Mouse (Mus musculus) kidney, postnatal 14 days (tissue): ENCODE measurements at regions not wholly inside any gene's neighbourhood (a gene's known extent, or its start where the extent isn't known, plus 50 kb on each side); places are given as distances from the start of the nearest gene placed in this dataset.
A peak's percentile ranks its signal among the peaks of the same experiment; 100 is the strongest.

Source experiments
- DNase-seq: peaks from one replicate; pipeline ENCODE4 v3.0.0; 2022; ENCODE audit warnings: mixed read lengths

DNA sequence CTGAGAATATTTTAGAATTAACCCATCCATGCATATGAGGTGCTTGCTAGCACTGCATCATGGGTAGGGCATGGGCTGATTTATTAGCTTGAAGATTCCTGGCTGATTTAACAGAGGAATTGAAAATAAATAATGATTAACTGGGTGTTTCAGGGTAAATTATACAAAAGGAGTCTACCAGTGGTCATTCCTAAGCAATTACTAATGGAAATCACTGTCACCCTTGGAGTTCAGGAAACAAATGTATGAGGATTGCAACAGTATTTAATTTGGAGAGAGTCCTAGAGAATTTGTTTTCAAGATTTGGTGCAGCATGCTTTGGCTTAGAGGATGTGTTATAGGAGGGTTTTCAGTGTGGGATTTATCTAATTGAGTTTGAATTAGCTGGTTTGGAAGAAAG is 103.0 kb upstream of the Flrt2 start:
- DNase-seq, result no peak

DNA sequence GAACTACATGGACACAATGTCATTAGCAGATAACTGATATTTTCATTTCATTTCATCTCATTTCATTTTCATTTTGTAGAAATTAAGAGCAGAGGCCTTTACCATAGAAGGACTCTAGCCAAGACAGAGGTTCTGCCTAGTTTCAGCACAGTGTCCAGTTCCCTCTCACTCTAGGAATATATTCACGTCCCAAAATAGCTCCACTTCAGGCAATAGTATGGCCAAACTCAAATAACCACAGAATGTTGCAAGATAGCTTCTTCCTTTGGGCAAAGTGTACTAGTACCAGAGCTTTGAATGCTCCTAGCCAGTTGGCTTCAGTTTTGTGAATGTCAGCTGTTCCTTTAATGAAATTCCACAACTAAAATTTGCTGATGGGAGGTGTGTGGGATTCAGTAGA is 72.7 kb upstream of the Flrt2 start:
- DNase-seq, result no peak

DNA sequence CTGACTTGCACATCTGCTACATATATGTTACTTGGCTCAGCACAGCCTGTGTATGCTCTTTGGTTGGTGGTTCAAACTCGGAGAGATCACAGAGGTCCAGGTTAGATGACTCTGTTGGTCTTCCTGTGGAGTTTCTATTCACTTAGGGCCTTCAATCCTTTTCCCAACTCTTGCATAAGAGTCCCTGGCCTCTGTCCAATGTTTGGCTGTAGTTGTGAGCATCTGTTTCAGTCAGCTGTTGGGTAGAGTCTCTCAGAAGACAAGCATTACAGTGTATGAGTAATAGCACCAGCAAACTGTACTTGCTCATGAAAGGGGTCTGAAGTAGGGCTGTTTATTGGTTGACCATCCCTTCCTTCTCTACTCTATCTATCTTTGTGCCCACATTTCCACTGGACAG is 61.0 kb upstream of the Flrt2 start:
- DNase-seq, result peak; percentile 12

DNA sequence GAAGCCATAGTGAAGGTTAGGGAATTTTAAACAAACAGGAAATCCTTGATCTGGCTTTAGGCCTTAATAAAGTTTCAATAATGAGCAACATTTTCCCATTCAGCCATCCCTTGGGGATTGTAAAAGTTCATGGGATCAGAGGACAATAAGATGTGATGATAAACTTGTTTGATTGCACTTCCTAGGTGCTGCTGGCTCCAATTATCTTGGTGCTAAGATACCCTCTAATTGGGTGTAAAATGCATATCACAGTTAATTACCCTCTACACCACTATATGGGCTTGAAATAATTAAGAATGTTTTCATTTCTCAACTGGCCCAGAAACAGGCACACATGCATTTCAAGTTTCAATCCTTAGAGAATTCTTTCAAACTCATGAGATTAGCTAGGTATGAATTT is 55.4 kb upstream of the Flrt2 start:
- DNase-seq, result no peak

DNA sequence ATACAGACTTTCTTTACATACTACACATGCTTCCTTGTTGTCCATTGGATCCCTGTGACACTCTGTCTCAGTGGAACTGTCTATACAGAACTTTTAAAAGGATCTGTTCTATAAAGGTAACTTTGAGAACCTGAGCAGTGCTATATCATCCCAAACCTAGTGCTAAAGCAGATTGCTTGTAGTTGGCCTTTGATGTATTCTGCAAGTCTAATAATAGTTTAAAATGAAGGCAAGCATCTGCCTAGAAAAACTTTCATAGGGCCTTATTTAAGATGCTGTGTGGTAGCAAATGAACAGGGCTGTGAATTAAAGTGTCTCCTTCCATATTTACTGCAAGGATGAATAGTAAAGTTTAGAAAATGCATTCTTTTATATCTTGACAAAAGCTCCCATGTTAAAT is 52.1 kb upstream of the Flrt2 start:
- DNase-seq, result no peak

DNA sequence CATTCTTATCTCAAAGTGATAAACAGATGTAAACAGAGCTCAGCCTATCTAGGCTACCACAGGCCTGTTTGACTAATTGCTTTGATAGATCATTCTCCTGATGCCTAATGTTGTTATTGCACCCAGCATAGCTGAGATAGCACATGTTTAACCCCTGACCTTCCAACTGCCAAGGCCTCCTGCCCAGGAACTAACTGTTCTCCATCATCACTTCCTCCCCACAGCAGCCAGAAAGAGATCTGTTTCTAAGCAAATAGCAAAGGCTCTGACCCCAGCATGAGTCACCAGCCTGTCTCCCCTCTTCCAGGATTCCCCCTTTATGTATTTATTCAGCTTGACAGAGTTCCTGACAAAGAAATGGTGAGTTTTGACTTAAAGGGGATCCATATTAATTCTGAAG is 50.4 kb upstream of the Flrt2 start:
- DNase-seq, result peak; percentile 1
